ENCODE assay signal across 8 mouse cellular contexts in genomic region chr11:59191231-59192058, GRCm38 (mm10). TPM values are rescaled to one million over a fixed set of nuclear protein-coding genes. Genes with fewer than 3 reads are reported as not detected.
DNase-seq lines count a peak whose midpoint lies in the region; ATAC-seq lines count a peak whose summit lies in the region.

No protein-coding gene starts in this region.

- peak overlapping the region; percentile 59 for H3K4me2 ChIP-seq in hindbrain, embryonic 11.5 days (replicated peaks; ENCODE audit: low read depth, low read length)

- peak; percentile 90 for DNase-seq in NIH3T3 (ENCODE audit: low read depth)
- DNase-seq in cerebellum, adult 9-11 months, result peak; percentile 93
- DNase-seq in frontal cortex, adult 2 months (ENCODE audit: extremely low spot score in 1 of 2, low spot score in 1 of 2), result peak; percentile 89 to 90
- peak; percentile 88 for DNase-seq in hindbrain, embryonic 11.5 days (ENCODE audit: low spot score)
- DNase-seq in layer of hippocampus, postnatal 14 days (ENCODE audit: low spot score in 2 of 2), result peak; percentile 87 to 91
- DNase-seq in lung, postnatal 10 days, result peak; percentile 94
- peak; percentile 71 for DNase-seq in ovary, postnatal 14 days (ENCODE audit: low spot score)
- DNase-seq in thymus, postnatal 10 days (ENCODE audit: low spot score in 2 of 2), result peak; percentile 81 to 84

- no peaks in the 10 kb centered on the region for H3K27me3 ChIP-seq in hindbrain, embryonic 11.5 days (ENCODE audit: control insufficient read depth, insufficient read depth, low read length)

- peak overlapping the region; percentile 69 for H3K9ac ChIP-seq in hindbrain, embryonic 11.5 days (ENCODE audit: low read depth, low read length)

- peak overlapping the region; percentile 65 for H3K4me3 ChIP-seq in hindbrain, embryonic 11.5 days (ENCODE audit: low read depth, low read length)

- no peaks in the 10 kb centered on the region for H3K36me3 ChIP-seq in hindbrain, embryonic 11.5 days (ENCODE audit: control insufficient read depth, insufficient read depth, low read length)

- H3K4me1 ChIP-seq in hindbrain, embryonic 11.5 days (replicated peaks; ENCODE audit: control insufficient read depth, insufficient read depth, low read length), result 0 out of 2 replicates have a peak, but pooled peaks cover 3% of the 10 kb centered on the region

- H3K27ac ChIP-seq in hindbrain, embryonic 11.5 days (ENCODE audit: low read depth, low read length), result peak overlapping the region; percentile 78

- ATAC-seq in hindbrain, embryonic 11.5 days (ENCODE audit: low FRiP score), result peak; percentile 94

- no peaks in the 10 kb centered on the region for H3K9me3 ChIP-seq in hindbrain, embryonic 11.5 days (ENCODE audit: control insufficient read depth, low read length)

- under 1% methylated on average over 58 of the region's 59 CpGs for WGBS in hindbrain, embryonic 11.5 days

RNA-seq across cellular contexts. Expression of gene Guk1, which starts 0.6 kb away (rescaled TPM):
- polyA plus RNA-seq in frontal cortex, adult 2 months (2012; rRNA removed), result 232 and 250 TPM in 2 replicates
- polyA plus RNA-seq in hindbrain, embryonic 11.5 days (2014; fragmentation: Nextera tagmentation; extraction: Ambion mirVana), result 105 and 107 TPM in 2 replicates
- total RNA-seq in layer of hippocampus, postnatal 14 days (2021), result 100 to 1,000 TPM; 124 to 128 TPM

RNA-seq across cellular contexts. Expression of gene Gjc2, which starts 8.4 kb away (rescaled TPM):
- polyA plus RNA-seq in frontal cortex, adult 2 months (2012; rRNA removed), result 13.8 and 16.7 TPM in 2 replicates
- not detected in 2 replicates for polyA plus RNA-seq in hindbrain, embryonic 11.5 days (2014; fragmentation: Nextera tagmentation; extraction: Ambion mirVana)
- 10 to 100 TPM; 20.6 to 21.1 TPM for total RNA-seq in layer of hippocampus, postnatal 14 days (2021)

RNA-seq across cellular contexts. Expression of gene Mrpl55, which starts 10.8 kb away (rescaled TPM):
- polyA plus RNA-seq in frontal cortex, adult 2 months (2012; rRNA removed), result 48.7 and 58.2 TPM in 2 replicates
- 87.4 and 96.7 TPM in 2 replicates for polyA plus RNA-seq in hindbrain, embryonic 11.5 days (2014; fragmentation: Nextera tagmentation; extraction: Ambion mirVana)
- 10 to 100 TPM; 37.1 to 41.8 TPM for total RNA-seq in layer of hippocampus, postnatal 14 days (2021)

RNA-seq across cellular contexts. Expression of gene 2310033P09Rik, which starts 16.7 kb away (rescaled TPM):
- polyA plus RNA-seq in frontal cortex, adult 2 months (2012; rRNA removed), result 33.2 and 35.6 TPM in 2 replicates
- polyA plus RNA-seq in hindbrain, embryonic 11.5 days (2014; fragmentation: Nextera tagmentation; extraction: Ambion mirVana), result 33.4 and 40.9 TPM in 2 replicates
- total RNA-seq in layer of hippocampus, postnatal 14 days (2021), result 10 to 100 TPM; 22.9 to 28.8 TPM

RNA-seq across cellular contexts. Expression of gene Iba57, which starts 27.9 kb away (rescaled TPM):
- polyA plus RNA-seq in frontal cortex, adult 2 months (2012; rRNA removed), result 6.4 and 7.0 TPM in 2 replicates
- polyA plus RNA-seq in hindbrain, embryonic 11.5 days (2014; fragmentation: Nextera tagmentation; extraction: Ambion mirVana), result 2.0 and 2.6 TPM in 2 replicates
- total RNA-seq in layer of hippocampus, postnatal 14 days (2021), result 1 to 10 TPM; 7.7 to 9.9 TPM

Comparison
In these comparisons a context has a peak if more than half of its experiments do, and no peak if none do; other contexts are left out.
1. Peak in every context shown above with its lines: DNase-seq, ATAC-seq, H3K4me3 ChIP-seq and H3K27ac ChIP-seq.
2. RNA of gene Gjc2, which starts 8.4 kb away (polyA plus RNA-seq): 13.8 to 16.7 TPM in frontal cortex, adult 2 months; not detected in hindbrain, embryonic 11.5 days; every median in the first group is over 10 times any median in the second.